Mouse (Mus musculus) hindbrain, embryonic 15.5 days (tissue): ENCODE data around the gene Vezf1. TPM values are rescaled to one million over a fixed set of nuclear protein-coding genes. Genes with fewer than 3 reads are reported as not detected.
A peak's percentile ranks its signal among the peaks of the same experiment; 100 is the strongest.

Experiments used
- ATAC-seq: fragments of 200-750 bp; cut with Nextera tagmentation; 2 replicates; pipeline ENCODE4 v1.8.0; 2017; ENCODE audit warnings: low read depth, moderate number of reproducible peaks, moderate TSS enrichment; ENCODE audit not compliant: low FRiP score
- H3K27ac ChIP-seq: fragments of 300-500 bp; sonication (generic); replicated peaks from 2 replicates; pipeline ENCODE4 v1.5.1; 2015; ENCODE audit warnings: mild to moderate bottlenecking, inconsistent platforms
- H3K27me3 ChIP-seq: fragments of 300-500 bp; sonication (generic); 2 replicates; pipeline ENCODE4 v1.6.1; 2015; ENCODE audit warnings: control low read depth, inconsistent platforms
- H3K36me3 ChIP-seq: fragments of 300-500 bp; sonication (generic); 2 replicates; pipeline ENCODE4 v1.6.1; 2015; ENCODE audit warnings: control low read depth, inconsistent platforms
- H3K4me1 ChIP-seq: fragments of 300-500 bp; sonication (generic); replicated peaks from 2 replicates; pipeline ENCODE4 v1.6.1; 2015; ENCODE audit warnings: control low read depth, inconsistent platforms
- H3K4me2 ChIP-seq: fragments of 300-500 bp; sonication (generic); 2 replicates; pipeline ENCODE4 v1.6.1; 2015; ENCODE audit warnings: moderate library complexity, mild to moderate bottlenecking, inconsistent platforms
- H3K4me3 ChIP-seq: fragments of 300-500 bp; sonication (generic); 2 replicates; pipeline ENCODE4 v1.5.1; 2015; ENCODE audit warnings: mild to moderate bottlenecking, inconsistent platforms
- H3K9ac ChIP-seq: fragments of 300-500 bp; sonication (generic); 2 replicates; pipeline ENCODE4 v1.6.1; 2015; ENCODE audit warnings: inconsistent platforms
- H3K9me3 ChIP-seq: fragments of 300-500 bp; sonication (generic); 2 replicates; pipeline ENCODE4 v1.6.1; 2016; ENCODE audit warnings: control low read depth, inconsistent platforms
- WGBS: fragments of 180-500 bp; shearing (Covaris S2); methylation state at CpG from one replicate; pipeline ENCODE4 v1.1.7; 2015; 5-methylcytosine and 5-hydroxymethylcytosine counted together
- polyA plus RNA-seq: library from polyadenylated mRNA; unstranded; fragments of >200 nt; fragmentation: Nextera tagmentation; extraction: Ambion mirVana; gene quantifications from 2 replicates; pipeline ENCODE4 v1.2.1, GENCODE M21; 2015

The Vezf1 gene
- polyA plus RNA-seq, 1 experiment from 2014 or later: 43.9 TPM

DNA sequence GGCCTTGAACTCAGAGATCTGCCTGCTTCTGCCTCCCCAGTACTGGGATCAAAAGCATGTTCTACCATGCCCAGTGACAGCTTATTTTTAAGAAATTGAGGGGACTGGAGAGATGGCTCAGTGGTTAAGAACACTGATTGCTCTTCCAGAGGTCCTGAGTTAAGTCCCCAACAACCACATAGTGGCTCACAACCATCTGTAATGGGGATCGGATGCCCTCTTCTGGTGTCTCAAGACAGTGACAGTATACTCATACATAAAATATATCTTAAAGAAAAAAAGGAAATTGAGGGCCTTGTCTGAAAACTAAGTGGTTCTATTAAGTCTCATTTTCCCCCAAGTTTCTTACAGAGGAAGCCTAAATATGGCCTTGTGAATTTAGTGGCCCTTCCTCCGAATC lies 10.3 kb upstream of the Vezf1 start:
- Histone ChIP-seq H3K9me3 (no peaks in the 10 kb centered on the region), H3K9ac (no peak overlapping the region), H3K4me1 (peaks cover under 1% of the 10 kb centered on the region), H3K27me3 (no peaks in the 10 kb centered on the region), H3K4me3 (no peak overlapping the region), H3K36me3 (0 out of 2 replicates have a peak, but pooled peaks cover 7% of the 10 kb centered on the region), H3K27ac (no peak overlapping the region), H3K4me2 (no peak overlapping the region)
- ATAC-seq: no peak
- WGBS: 82% methylated on average over 2 of the region's 2 CpGs

DNA sequence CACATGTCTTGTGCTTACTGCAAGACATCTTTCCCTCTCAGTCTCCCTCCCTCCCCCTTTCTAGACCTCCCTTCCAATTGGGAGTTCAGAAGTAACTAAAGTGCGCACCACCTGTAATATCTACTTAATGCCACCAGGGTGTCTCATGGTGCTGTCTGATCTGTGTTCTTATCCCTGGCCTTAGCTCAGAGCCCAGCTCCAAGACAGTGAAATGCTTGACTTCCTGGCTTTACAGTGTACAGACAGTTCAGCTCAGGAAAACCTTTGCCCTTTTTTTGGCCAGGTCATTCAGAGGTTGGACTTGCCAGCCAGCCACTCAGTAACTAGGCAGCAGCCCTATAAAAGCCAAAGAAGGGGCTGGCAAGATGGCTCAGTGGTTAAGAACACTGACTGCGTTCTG lies 8.9 kb upstream of the Vezf1 start:
- no peaks in the 10 kb centered on the region for H3K36me3 ChIP-seq
- 49% methylated on average over 2 of the region's 2 CpGs for WGBS
- H3K9me3 ChIP-seq: no peaks in the 10 kb centered on the region
- no peak overlapping the region for H3K27ac ChIP-seq
- H3K27me3 ChIP-seq: no peaks in the 10 kb centered on the region
- H3K4me2 ChIP-seq: no peak overlapping the region
- H3K9ac ChIP-seq: no peak overlapping the region
- peak; percentile 75 for ATAC-seq
- H3K4me3 ChIP-seq: no peak overlapping the region
- H3K4me1 ChIP-seq: no peaks in the 10 kb centered on the region

DNA sequence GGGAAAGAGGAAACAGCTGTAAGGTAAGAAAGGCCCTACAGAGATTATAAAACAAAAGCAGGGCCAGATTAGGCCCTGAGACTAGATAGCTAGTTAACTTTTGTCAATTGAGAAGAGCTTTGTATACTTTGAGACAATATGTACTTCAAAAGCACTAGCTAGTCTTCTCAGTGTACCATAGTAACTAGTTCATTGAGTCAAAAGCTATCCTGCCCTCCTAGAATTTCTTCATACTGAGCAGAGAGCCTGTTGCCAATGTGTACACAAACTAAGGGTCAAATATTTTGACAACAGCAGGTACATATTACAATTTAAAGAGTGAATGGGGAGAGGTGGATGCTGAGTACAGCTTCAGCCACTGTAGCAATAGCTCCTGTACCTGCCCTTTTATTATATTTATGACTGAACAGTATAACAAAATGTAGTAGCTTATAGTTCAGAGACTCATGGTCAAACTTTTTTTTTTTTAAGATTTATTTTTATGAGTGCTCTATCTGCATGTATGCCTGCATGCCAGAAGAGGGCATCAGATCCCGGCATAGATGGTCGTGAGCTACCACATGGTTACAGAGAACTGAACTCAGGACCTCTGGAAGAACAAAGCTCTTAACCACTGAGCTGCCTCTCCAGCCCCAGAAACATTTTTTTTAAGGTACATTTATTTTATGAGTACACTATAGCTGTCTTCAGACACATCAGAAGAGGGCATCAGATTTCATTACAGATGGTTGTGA lies 6.0 kb upstream of the Vezf1 start:
- Histone ChIP-seq H3K36me3 (no peaks in the 10 kb centered on the region), H3K27me3 (no peaks in the 10 kb centered on the region), H3K4me3 (no peak overlapping the region), H3K9ac (no peak overlapping the region), H3K4me2 (no peak overlapping the region), H3K27ac (no peak overlapping the region), H3K9me3 (no peaks in the 10 kb centered on the region), H3K4me1 (peaks cover 6% of the 10 kb centered on the region)
- 73% methylated on average over 2 of the region's 2 CpGs for WGBS
- no peak for ATAC-seq

DNA sequence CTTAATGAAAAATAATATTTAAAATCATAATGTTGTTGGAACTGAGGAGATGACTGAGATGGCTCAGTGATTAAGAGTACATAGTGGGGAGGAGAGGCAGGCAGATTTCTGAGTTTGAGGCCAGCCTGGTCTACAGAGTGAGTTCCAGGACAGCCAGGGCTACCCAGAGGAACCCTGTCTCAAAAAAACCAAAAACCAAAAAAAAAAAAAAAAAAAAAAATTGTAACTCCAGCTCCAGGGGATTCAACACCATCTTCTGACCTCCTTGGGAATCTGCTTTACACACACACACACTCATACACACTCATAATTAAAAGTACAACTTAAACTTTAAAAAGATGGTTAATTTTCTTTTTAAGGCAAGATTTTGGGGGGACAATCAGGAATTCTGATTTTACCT lies 2.3 kb upstream of the Vezf1 start:
- Histone ChIP-seq H3K4me2 (no peak overlapping the region), H3K9me3 (no peaks in the 10 kb centered on the region), H3K27ac (no peak overlapping the region), H3K4me1 (peaks cover 26% of the 10 kb centered on the region), H3K36me3 (no peaks in the 10 kb centered on the region), H3K9ac (no peak overlapping the region), H3K4me3 (no peak overlapping the region), H3K27me3 (no peaks in the 10 kb centered on the region)
- ATAC-seq: no peak

DNA sequence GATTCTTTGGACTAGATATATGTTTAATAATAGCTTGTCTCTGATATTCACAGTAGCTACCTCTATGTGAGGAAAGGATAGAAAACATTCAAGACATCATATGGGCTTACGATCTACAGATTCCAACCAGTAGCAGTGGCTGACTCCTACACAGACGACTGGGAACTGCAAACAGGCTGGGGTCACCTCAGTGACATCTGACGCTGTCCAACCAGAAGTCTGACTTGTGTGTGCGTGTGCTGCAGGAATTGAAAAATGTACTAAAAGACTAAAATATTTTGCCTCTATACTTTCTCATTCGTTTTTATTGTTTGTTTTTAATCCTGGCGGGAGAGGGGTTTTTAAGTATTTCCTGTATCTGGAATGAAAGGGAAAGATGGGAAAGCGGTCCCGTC lies 891 bp upstream of the Vezf1 start:
- peaks cover 40% of the 10 kb centered on the region for H3K4me1 ChIP-seq
- peak overlapping the region; percentile 93 for H3K9ac ChIP-seq
- no peaks in the 10 kb centered on the region for H3K27me3 ChIP-seq
- no peaks in the 10 kb centered on the region for H3K36me3 ChIP-seq
- H3K4me3 ChIP-seq: peak overlapping the region; percentile 91
- 2% methylated on average over 8 of the region's 8 CpGs for WGBS
- no peak for ATAC-seq
- peak overlapping the region; percentile 99 for H3K27ac ChIP-seq
- peak overlapping the region; percentile 85 for H3K4me2 ChIP-seq
- no peaks in the 10 kb centered on the region for H3K9me3 ChIP-seq

DNA sequence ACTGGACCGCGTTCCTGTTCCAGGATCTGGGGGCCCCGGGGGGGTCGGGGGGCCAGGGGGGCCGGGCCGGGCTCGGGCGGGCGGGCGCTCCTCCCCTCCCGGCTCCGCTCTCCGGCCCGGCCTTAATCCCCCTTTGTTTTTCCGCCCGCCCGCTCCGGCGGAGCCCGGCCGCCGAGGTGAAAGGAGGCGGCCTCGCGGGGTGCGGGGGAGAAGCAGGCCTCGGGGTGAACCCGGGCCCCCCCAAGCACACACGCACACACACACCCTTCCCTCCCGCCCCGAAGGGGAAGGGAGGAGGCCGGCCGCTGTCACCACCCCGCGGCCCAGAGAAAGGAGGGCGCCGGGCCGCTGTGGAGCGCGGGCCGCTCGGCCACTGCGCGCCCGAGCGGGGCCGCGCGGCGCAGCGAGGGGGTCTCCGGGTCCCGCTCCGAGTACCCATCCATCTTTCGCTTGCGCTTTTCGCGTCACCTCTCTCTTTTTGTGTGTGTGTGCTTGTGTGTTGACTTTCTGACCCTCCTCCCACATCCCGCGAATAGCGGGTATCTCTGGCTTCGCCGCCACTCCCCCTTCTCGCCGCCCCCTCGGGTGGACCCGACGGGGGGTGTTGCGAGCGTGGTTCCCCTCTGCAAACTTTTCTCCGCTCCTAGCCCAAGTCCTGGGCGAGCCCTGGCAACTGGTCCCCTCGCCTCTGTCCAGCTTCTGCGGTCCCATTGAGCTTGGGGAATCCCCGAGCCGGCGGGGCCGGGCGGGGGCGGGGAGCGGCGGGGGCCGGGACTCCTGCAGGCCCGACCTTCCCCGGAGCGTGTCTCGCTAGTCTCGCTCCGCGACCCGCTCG lies 549 bp downstream of the Vezf1 start:
- ATAC-seq: peak; percentile 76
- H3K4me1 ChIP-seq: peaks cover 55% of the 10 kb centered on the region
- under 1% methylated on average over 66 of the region's 92 CpGs for WGBS
- peak overlapping the region; percentile 99 for H3K27ac ChIP-seq
- 0 out of 2 replicates have a peak, but pooled peaks cover 3% of the 10 kb centered on the region for H3K36me3 ChIP-seq
- peak overlapping the region; percentile 93 for H3K9ac ChIP-seq
- H3K4me3 ChIP-seq: peak overlapping the region; percentile 91
- H3K9me3 ChIP-seq: no peaks in the 10 kb centered on the region
- H3K27me3 ChIP-seq: no peaks in the 10 kb centered on the region
- peak overlapping the region; percentile 85 for H3K4me2 ChIP-seq

DNA sequence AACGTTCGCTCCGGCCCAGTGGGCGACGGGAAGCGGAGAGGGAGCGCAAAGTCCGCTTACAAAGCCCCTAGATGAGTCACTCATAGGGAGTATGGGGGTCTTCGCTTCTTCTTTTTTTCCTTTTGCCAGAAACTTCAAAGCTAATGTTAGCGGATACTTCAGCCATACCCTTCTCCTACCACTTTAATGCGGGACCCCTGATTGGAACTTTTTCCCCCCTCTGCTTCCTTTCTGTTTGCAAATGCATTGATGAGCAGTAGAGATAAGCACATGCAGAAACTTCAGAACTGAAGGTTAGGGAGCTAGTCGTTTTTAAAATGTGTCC lies 1.1 kb downstream of the Vezf1 start:
- H3K27ac ChIP-seq: peak overlapping the region; percentile 99

DNA sequence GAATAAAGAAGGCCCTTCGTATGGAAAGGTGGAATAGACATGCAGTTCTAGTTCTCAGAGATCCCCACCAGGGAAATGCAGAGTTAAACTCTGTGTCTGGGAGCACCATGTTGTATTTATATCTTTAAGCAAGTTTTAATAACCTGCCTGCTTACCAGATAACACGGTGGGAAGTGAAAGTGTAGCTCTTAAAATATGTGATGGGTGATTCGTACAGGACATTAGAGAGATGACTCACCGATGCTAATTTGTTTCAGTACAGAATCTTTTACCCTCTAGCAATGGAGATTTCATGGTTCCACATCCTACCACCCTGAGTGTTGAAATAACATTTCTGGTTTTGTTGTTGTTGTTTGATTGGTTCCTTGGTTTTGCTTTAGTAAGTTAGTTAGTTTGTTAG lies 2.3 kb downstream of the Vezf1 start:
- H3K4me1 ChIP-seq: peaks cover 65% of the 10 kb centered on the region
- H3K27ac ChIP-seq: no peak overlapping the region
- H3K9ac ChIP-seq: peak overlapping the region; percentile 21; the same call in 1 of the 2 replicates
- peak overlapping the region; percentile 91 for H3K4me3 ChIP-seq
- no peaks in the 10 kb centered on the region for H3K9me3 ChIP-seq
- H3K27me3 ChIP-seq: no peaks in the 10 kb centered on the region
- 18% methylated on average over 4 of the region's 4 CpGs for WGBS
- peak overlapping the region; percentile 85 for H3K4me2 ChIP-seq
- H3K36me3 ChIP-seq: 0 out of 2 replicates have a peak, but pooled peaks cover 15% of the 10 kb centered on the region
- ATAC-seq: no peak

More for the DNA sequence above, 1.1 kb downstream of the Vezf1 start:
- 1% methylated on average over 12 of the region's 12 CpGs for WGBS
- no peak for ATAC-seq
- Histone ChIP-seq H3K4me3 (peak overlapping the region; percentile 91), H3K9ac (peak overlapping the region; percentile 93), H3K27me3 (no peaks in the 10 kb centered on the region), H3K9me3 (no peaks in the 10 kb centered on the region), H3K4me1 (peaks cover 58% of the 10 kb centered on the region), H3K4me2 (peak overlapping the region; percentile 85), H3K36me3 (0 out of 2 replicates have a peak, but pooled peaks cover 5% of the 10 kb centered on the region)

DNA sequence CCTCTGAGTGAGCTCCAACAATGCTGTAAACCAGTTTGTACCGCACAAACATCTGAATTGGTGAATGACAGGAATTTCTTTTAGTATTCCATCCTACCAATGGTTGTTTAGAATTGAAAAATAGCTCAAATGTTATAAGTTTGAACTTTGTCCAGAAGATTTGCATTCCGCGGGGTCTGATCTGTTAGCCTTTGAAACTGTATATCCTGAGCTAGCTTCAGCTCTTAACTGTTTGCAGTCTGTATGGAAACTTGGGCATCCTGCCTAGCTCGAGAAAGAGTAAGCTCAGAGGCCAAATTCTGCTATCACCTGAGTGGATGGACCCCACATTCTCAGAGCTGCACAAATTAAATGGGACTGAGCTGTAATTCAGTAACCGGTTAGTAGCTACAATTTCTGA lies 3.0 kb downstream of the Vezf1 start:
- H3K4me3 ChIP-seq: peak overlapping the region; percentile 91
- peak overlapping the region; percentile 21; the same call in 1 of the 2 replicates for H3K9ac ChIP-seq
- no peaks in the 10 kb centered on the region for H3K27me3 ChIP-seq
- ATAC-seq: no peak
- H3K36me3 ChIP-seq: peaks cover 21% of the 10 kb centered on the region; the same call in 1 of the 2 replicates
- H3K9me3 ChIP-seq: no peaks in the 10 kb centered on the region
- 45% methylated on average over 5 of the region's 5 CpGs for WGBS
- peak overlapping the region; percentile 85 for H3K4me2 ChIP-seq
- peaks cover 65% of the 10 kb centered on the region for H3K4me1 ChIP-seq
- H3K27ac ChIP-seq: no peak overlapping the region

DNA sequence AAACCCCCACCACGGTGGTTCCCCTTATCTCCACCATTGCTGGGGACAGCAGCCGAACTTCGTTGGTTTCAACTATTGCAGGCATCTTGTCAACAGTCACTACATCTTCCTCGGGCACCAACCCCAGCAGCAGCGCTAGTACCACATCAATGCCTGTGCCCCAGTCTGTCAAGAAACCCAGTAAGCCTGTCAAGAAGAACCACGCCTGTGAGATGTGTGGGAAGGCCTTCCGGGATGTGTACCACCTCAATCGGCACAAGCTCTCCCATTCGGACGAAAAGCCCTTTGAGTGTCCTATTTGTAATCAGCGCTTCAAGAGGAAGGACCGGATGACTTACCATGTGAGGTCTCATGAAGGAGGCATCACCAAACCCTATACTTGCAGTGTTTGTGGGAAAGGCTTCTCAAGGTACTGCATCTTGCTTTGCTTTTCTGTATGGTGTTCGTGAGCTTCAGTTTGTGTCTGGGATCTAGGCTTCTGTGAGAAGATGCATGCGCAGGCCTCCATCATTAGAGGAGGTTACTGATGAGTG lies 5.3 kb downstream of the Vezf1 start:
- peaks cover 55% of the 10 kb centered on the region for H3K4me1 ChIP-seq
- no peaks in the 10 kb centered on the region for H3K9me3 ChIP-seq
- H3K9ac ChIP-seq: no peak overlapping the region
- H3K4me3 ChIP-seq: no peak overlapping the region
- WGBS: 84% methylated on average over 14 of the region's 14 CpGs
- H3K4me2 ChIP-seq: no peak overlapping the region
- no peak for ATAC-seq
- peaks cover 40% of the 10 kb centered on the region for H3K36me3 ChIP-seq
- no peaks in the 10 kb centered on the region for H3K27me3 ChIP-seq
- H3K27ac ChIP-seq: no peak overlapping the region

DNA sequence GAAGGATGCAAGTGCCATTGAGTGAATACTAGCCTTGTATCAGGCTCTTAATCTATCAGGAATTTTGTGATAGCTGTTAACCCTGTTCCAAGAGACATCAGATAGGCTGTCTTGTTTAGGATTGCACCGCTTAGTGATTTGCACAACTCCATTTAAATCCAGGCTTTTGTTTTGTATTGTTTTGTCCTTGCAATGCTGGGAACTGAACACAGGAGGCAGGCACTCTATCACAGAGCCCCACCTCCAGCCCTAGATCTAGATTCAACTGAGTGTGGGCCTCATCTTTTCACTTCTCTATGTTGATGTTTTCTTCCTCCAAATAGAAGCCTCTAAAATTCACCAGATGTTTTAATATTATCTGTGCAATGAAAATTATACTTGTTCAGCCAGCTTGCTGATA lies 7.6 kb downstream of the Vezf1 start:
- Histone ChIP-seq H3K4me1 (peaks cover 39% of the 10 kb centered on the region), H3K4me3 (no peak overlapping the region), H3K27ac (no peak overlapping the region), H3K27me3 (no peaks in the 10 kb centered on the region), H3K9ac (no peak overlapping the region), H3K4me2 (no peak overlapping the region), H3K9me3 (no peaks in the 10 kb centered on the region), H3K36me3 (peaks cover 63% of the 10 kb centered on the region)
- 25% methylated on average over 1 of the region's 1 CpGs for WGBS
- ATAC-seq: no peak

DNA sequence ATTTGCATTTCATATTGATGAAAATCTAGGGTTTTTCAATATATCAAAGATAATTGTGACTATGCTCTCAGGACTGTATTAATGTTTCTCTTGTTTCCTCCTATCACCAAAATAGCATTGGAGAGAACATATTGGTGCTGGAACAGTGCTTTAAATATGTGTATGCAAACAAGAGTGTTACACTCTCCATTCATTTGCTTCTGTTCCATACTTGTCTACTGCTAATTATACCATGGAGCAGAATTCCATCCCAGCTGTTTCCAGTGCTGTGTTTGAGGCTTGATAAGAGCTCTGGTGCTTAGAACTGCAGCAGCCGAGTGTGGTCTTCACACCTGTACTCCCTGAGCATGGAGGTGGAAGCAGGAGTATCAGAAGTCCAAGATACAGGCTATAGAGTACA lies 8.3 kb downstream of the Vezf1 start:
- Histone ChIP-seq H3K9ac (no peak overlapping the region), H3K4me3 (no peak overlapping the region), H3K27ac (no peak overlapping the region), H3K9me3 (no peaks in the 10 kb centered on the region), H3K27me3 (no peaks in the 10 kb centered on the region), H3K4me1 (peaks cover 32% of the 10 kb centered on the region), H3K36me3 (peaks cover 70% of the 10 kb centered on the region), H3K4me2 (no peak overlapping the region)
- 84% methylated on average over 1 of the region's 1 CpGs for WGBS
- no peak for ATAC-seq
